Mouse (Mus musculus) cortical plate, adult 2 months (tissue): ENCODE measurements at regions not wholly inside any gene's neighbourhood (a gene's known extent, or its start where the extent isn't known, plus 50 kb on each side); places are given as distances from the start of the nearest gene placed in this dataset.

Source experiments
- H3K27ac ChIP-seq: fragments of 200-500 bp; 2 replicates; pipeline ENCODE4 v1.5.1; 2012; ENCODE audit warnings: low read length, control low read depth, inconsistent platforms; ENCODE audit not compliant: insufficient read depth
- H3K4me1 ChIP-seq: fragments of 200-500 bp; 2 replicates; pipeline ENCODE4 v1.6.1; 2011; ENCODE audit warnings: low read length; ENCODE audit not compliant: control insufficient read depth, insufficient read depth
- H3K4me3 ChIP-seq: fragments of 200-500 bp; 2 replicates; pipeline ENCODE4 v1.5.1; 2011; ENCODE audit warnings: mild to moderate bottlenecking, low read length, control low read depth; ENCODE audit not compliant: insufficient read depth
- CTCF ChIP-seq: fragments of 200-500 bp; IDR thresholded peaks from 2 replicates; pipeline ENCODE4 v1.5.1; 2011; ENCODE audit warnings: mild to moderate bottlenecking, control low read depth, low read length; ENCODE audit not compliant: insufficient read depth; ENCODE audit errors: extremely low read depth
- POLR2A ChIP-seq: fragments of 200-500 bp; IDR thresholded peaks from 2 replicates; pipeline ENCODE4 v1.6.1; 2011; ENCODE audit warnings: mild to moderate bottlenecking, low read length, control low read depth; ENCODE audit not compliant: insufficient read depth; ENCODE audit errors: extremely low read depth

GRCm38 (mm10) chr17:85805726-85806359, 117.8 kb upstream of the Six2 start:
- Histone ChIP-seq H3K27ac (no peak overlapping the region), H3K4me1 (no peaks in the 10 kb centered on the region), H3K4me3 (no peak overlapping the region)
- TF ChIP-seq POLR2A (no peak), CTCF (no peak)

- Histone ChIP-seq H3K27ac (no peak overlapping the region), H3K4me1 (no peaks in the 10 kb centered on the region), H3K4me3 (no peak overlapping the region)
- TF ChIP-seq POLR2A (no peak), CTCF (no peak)
Observed at GRCm38 (mm10) chr17:85804631-85805030, 116.6 kb upstream of the Six2 start.

GRCm38 (mm10) chr17:85801734-85802133, 113.7 kb upstream of the Six2 start:
- H3K27ac ChIP-seq: no peak overlapping the region
- H3K4me3 ChIP-seq: no peak overlapping the region
- TF ChIP-seq CTCF (no peak), POLR2A (no peak)
- no peaks in the 10 kb centered on the region for H3K4me1 ChIP-seq

- no peaks in the 10 kb centered on the region for H3K4me1 ChIP-seq
- H3K27ac ChIP-seq: no peak overlapping the region
- H3K4me3 ChIP-seq: no peak overlapping the region
- no peak for TF ChIP-seq CTCF
- no peak for TF ChIP-seq POLR2A
Observed at GRCm38 (mm10) chr17:85801079-85801605, 113.1 kb upstream of the Six2 start.

GRCm38 (mm10) chr17:85800357-85801078, 112.4 kb upstream of the Six2 start:
- Histone ChIP-seq H3K4me3 (no peak overlapping the region), H3K27ac (no peak overlapping the region), H3K4me1 (no peaks in the 10 kb centered on the region)
- no peak for TF ChIP-seq CTCF
- no peak for TF ChIP-seq POLR2A

GRCm38 (mm10) chr17:85799865-85800356, 111.8 kb upstream of the Six2 start:
- Histone ChIP-seq H3K4me3 (no peak overlapping the region), H3K4me1 (no peaks in the 10 kb centered on the region), H3K27ac (no peak overlapping the region)
- TF ChIP-seq POLR2A (no peak), CTCF (no peak)

- Histone ChIP-seq H3K4me1 (no peaks in the 10 kb centered on the region), H3K4me3 (no peak overlapping the region), H3K27ac (no peak overlapping the region)
- TF ChIP-seq CTCF (no peak), POLR2A (no peak)
Observed at GRCm38 (mm10) chr17:85799081-85799864, 111.2 kb upstream of the Six2 start.

- no peaks in the 10 kb centered on the region for H3K4me1 ChIP-seq
- TF ChIP-seq CTCF (no peak), POLR2A (no peak)
- no peak overlapping the region for H3K27ac ChIP-seq
- no peak overlapping the region for H3K4me3 ChIP-seq
Observed at GRCm38 (mm10) chr17:85797755-85798154, 109.7 kb upstream of the Six2 start.

- H3K27ac ChIP-seq: no peak overlapping the region
- H3K4me3 ChIP-seq: no peak overlapping the region
- TF ChIP-seq POLR2A (no peak), CTCF (no peak)
- no peaks in the 10 kb centered on the region for H3K4me1 ChIP-seq
Observed at GRCm38 (mm10) chr17:85795820-85796219, 107.7 kb upstream of the Six2 start.
